Mouse (Mus musculus) ovary, postnatal 36 days (tissue): ENCODE measurements around the gene Scgn.

Experiments
- DNase-seq: peaks from one replicate; pipeline ENCODE4 v3.0.0; 2022; ENCODE audit warnings: low spot score, mixed read lengths

The Scgn gene

GRCm38 (mm10) chr13:23990928-23991327 lies at the start of gene Scgn:
TSS of gene Scgn (minus strand) at chr13:23991214.
- peak; percentile 64 for DNase-seq

- DNase-seq, result no peak
Measured at GRCm38 (mm10) chr13:24040221-24040620, 49.2 kb upstream of the Scgn start.

GRCm38 (mm10) chr13:24037502-24037901 lies 46.5 kb upstream of the Scgn start:
- no peak for DNase-seq

- no peak for DNase-seq
Measured at GRCm38 (mm10) chr13:24036150-24036549, 45.1 kb upstream of the Scgn start.

GRCm38 (mm10) chr13:24027191-24028170 lies 36.5 kb upstream of the Scgn start:
- DNase-seq, result no peak

- no peak for DNase-seq
Measured at GRCm38 (mm10) chr13:24018515-24018914, 27.5 kb upstream of the Scgn start.

- no peak for DNase-seq
Measured at GRCm38 (mm10) chr13:24005528-24005927, 14.5 kb upstream of the Scgn start.

GRCm38 (mm10) chr13:24001797-24002196 lies 10.8 kb upstream of the Scgn start:
- no peak for DNase-seq

GRCm38 (mm10) chr13:24001081-24001480 lies 10.1 kb upstream of the Scgn start:
- no peak for DNase-seq

- DNase-seq, result no peak
Measured at GRCm38 (mm10) chr13:23998826-23999225, 7.8 kb upstream of the Scgn start.

GRCm38 (mm10) chr13:23994756-23995155 lies 3.7 kb upstream of the Scgn start:
- no peak for DNase-seq

GRCm38 (mm10) chr13:23994024-23994423 lies 3.0 kb upstream of the Scgn start:
- DNase-seq, result no peak

- DNase-seq, result no peak
Measured at GRCm38 (mm10) chr13:23990451-23990850, 563 bp downstream of the Scgn start.

- DNase-seq, result no peak
Measured at GRCm38 (mm10) chr13:23985130-23985529, 5.9 kb downstream of the Scgn start.

GRCm38 (mm10) chr13:23972271-23972670 lies 18.7 kb downstream of the Scgn start:
- DNase-seq, result no peak

GRCm38 (mm10) chr13:23971870-23972269 lies 19.1 kb downstream of the Scgn start:
- DNase-seq, result no peak

- DNase-seq, result no peak
Measured at GRCm38 (mm10) chr13:23964909-23965308, 26.1 kb downstream of the Scgn start.

- DNase-seq, result no peak
Measured at GRCm38 (mm10) chr13:23959776-23960175, 31.2 kb downstream of the Scgn start.

- no peak for DNase-seq
Measured at GRCm38 (mm10) chr13:23950928-23951327, 40.1 kb downstream of the Scgn start.

- DNase-seq, result no peak
Measured at GRCm38 (mm10) chr13:23949484-23950246, 41.3 kb downstream of the Scgn start.

GRCm38 (mm10) chr13:23946254-23946653 lies 44.8 kb downstream of the Scgn start:
- DNase-seq, result no peak

- no peak for DNase-seq
Measured at GRCm38 (mm10) chr13:23942861-23943260, 48.2 kb downstream of the Scgn start.

- DNase-seq, result no peak
Measured at GRCm38 (mm10) chr13:23940291-23940690, 50.7 kb downstream of the Scgn start.
